ENCODE assay signal across 14 mouse cellular contexts in the genomic region with DNA sequence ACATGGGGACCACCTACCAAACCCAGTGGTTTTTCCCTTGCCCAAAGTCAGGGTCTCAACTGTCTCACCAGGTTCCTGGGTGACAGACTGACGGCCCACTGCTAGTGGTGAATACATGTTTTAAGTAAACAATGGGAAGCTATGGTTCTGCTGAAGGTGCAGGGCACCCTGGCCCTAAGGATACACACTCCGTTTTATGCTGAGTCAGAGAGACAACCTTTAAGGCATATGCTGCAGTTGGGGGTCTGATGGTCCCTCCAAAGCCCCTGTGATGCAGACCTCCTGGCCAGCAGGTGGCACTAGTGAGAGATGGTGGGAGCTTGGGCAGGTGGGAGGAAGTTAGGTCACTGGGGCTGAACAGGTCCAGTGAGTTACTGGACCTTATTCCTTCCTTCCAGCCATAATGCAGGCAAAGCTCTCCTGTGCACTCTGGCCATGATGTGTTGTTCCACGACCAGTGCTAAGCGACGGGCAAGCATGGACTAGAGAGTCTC.
A peak's percentile ranks its signal among the peaks of the same experiment; 100 is the strongest.
DNase-seq lines count a peak whose midpoint lies in the region; ATAC-seq and TF ChIP-seq lines count a peak whose summit lies in the region.
"Had no signal": no experiment of that assay in that cellular context is flagged by ENCODE, and none has a peak within 500 bp of the region (broad histone marks: within the 10 kb centered on the region; RNA-seq: fewer than 3 reads in every experiment).

No protein-coding gene starts in this region.

- no peak for ATAC-seq in activated CD4-positive, CD25-positive, alpha-beta regulatory T cell, adult 4 months

- peak overlapping the region; percentile 91 for H3K27ac ChIP-seq in left cerebral cortex, adult 2 months
- H3K27ac ChIP-seq: kidney, embryonic 15.5 days had no signal

- intact Hi-C loops in left cerebral cortex, adult 2 months (cut with DNase I), result no loop called here

- TF ChIP-seq CTCF in left cerebral cortex, adult 2 months (IDR thresholded peaks at IDR 0.05), result peak; percentile 46

- DNase-seq in cerebellum, adult 9-11 months, result peak; percentile 49
- DNase-seq in cerebellum, adult 9-10 months, result no peak
- DNase-seq in left cerebral cortex, adult 2 months (ENCODE audit: extremely low spot score in 1 of 2, low spot score in 2 of 2), result no peak
- DNase-seq in left cerebral cortex, adult 9 months (ENCODE audit: low spot score in 2 of 2), result no peak
- DNase-seq in thymus, postnatal 4 days, result peak; percentile 23
- no peak for DNase-seq in thymus, postnatal 0 days (ENCODE audit: low spot score)
- no peak for DNase-seq in layer of hippocampus, postnatal 25 days (ENCODE audit: extremely low spot score in 1 of 2, low spot score in 1 of 2)
- DNase-seq: B cell, adult 2 months; heart, postnatal 4 days; right cerebral cortex, adult 18-20 months; thymus, postnatal 25 days had no signal

- no peak overlapping the region for H3K4me3 ChIP-seq in left cerebral cortex, adult 2 months
- H3K4me3 ChIP-seq: erythroblast, embryonic 14.5 days; kidney, embryonic 15.5 days had no signal

Comparison
In these comparisons a context has a peak if more than half of its experiments do, and no peak if none do; other contexts are left out.
1. DNase-seq: peak in cerebellum, adult 9-11 months (single experiment) and thymus, postnatal 4 days (single experiment); none in cerebellum, adult 9-10 months (single experiment), left cerebral cortex, adult 2 months (0 of 2), left cerebral cortex, adult 9 months (0 of 2), thymus, postnatal 0 days (single experiment) and layer of hippocampus, postnatal 25 days (0 of 2).